Mouse (Mus musculus): ENCODE measurements around the gene Gm14412. TPM values are rescaled to one million over a fixed set of nuclear protein-coding genes. Genes with fewer than 3 reads are reported as not detected.
"Not testable (repeated sequence)": the region's sequence is repeated elsewhere in the genome, so short reads cannot be mapped to it uniquely, and the experiment has no call there.

Gene Gm14412
- polyA plus RNA-seq (2015; fragmentation: Nextera tagmentation; extraction: Ambion mirVana), result not detected in 2 replicates

DNA sequence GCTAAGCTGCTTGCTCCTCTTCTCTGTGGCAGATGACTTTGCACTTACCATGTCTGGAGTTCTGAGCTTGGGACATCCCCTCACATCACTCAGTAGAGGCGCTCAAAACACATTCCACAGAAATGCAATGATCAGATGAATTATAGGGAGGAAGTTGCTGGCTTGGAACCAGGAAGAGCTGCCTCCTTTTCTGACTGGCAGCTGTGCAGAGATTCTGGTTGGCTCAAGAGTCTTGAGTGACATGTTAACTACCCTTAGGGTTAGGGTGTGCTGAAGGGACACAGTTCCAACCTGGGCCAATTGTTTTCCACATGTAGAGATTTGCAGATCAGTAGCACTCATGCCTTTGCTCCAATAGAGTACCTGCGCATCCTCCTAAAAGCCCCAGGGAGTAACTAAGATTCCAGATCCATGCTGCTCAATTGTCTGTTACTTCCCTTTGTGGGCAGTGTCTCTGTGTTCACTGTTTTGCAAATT, at the start of gene Gm14412:
Gene Gm14412, minus strand, starts transcription at position 51 of the 477 bp plus-strand sequence.
- H3K27ac ChIP-seq (replicated peaks); H3K9ac ChIP-seq (ENCODE audit: low read length); H3K4me3 ChIP-seq (ENCODE audit: low read depth, low read length); H3K4me2 ChIP-seq (replicated peaks; ENCODE audit: low read depth); H3K4me1 ChIP-seq (replicated peaks; ENCODE audit: control insufficient read depth, insufficient read depth); H3K27me3 ChIP-seq (ENCODE audit: control insufficient read depth, insufficient read depth, low read length); H3K9me3 ChIP-seq (ENCODE audit: control insufficient read depth, low read length); DNase-seq (ENCODE audit: low spot score); ATAC-seq (ENCODE audit: low FRiP score, low TSS enrichment); H3K36me3 ChIP-seq (ENCODE audit: control insufficient read depth, insufficient read depth, low read length): not testable (repeated sequence)
- WGBS, result 83% methylated on average over 2 of the region's 2 CpGs

DNA sequence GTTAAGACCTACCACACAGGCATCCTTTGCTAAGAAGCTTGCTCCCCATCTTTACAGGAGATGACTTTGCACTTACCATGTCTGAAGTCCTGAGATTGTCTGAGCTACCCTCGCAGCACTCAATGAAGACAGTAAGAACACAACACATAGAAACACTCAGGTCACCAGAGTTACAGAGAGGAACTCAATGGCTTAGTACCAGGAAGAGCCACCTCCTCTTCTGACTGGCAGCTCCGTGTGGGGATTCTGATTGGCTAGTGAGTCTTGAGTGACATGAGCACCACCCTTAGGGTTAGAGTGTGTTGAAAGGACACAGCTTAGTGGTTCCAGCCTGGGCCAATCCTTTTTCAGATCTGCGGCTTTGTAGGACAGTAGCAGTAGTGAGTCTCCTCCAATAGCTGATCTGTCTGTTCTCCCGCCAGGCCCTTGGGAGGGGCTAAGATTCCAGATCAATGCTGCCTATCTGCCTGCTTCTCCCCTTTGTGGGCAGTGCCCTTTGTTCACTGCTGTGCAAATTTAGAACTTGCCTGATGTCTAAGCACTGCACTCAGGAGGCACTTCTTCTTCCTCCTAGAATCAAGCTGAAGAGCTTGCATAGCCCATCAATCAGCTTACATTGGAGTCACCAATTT, 5.7 kb upstream of the Gm14412 start:
- ATAC-seq (ENCODE audit: low FRiP score, low TSS enrichment); H3K9ac ChIP-seq (ENCODE audit: low read length); H3K4me2 ChIP-seq (replicated peaks; ENCODE audit: low read depth); H3K4me1 ChIP-seq (replicated peaks; ENCODE audit: control insufficient read depth, insufficient read depth); H3K27ac ChIP-seq (replicated peaks); DNase-seq (ENCODE audit: low spot score); H3K27me3 ChIP-seq (ENCODE audit: control insufficient read depth, insufficient read depth, low read length); H3K36me3 ChIP-seq (ENCODE audit: control insufficient read depth, insufficient read depth, low read length); H3K9me3 ChIP-seq (ENCODE audit: control insufficient read depth, low read length); H3K4me3 ChIP-seq (ENCODE audit: low read depth, low read length): not testable (repeated sequence)
- 74% methylated on average over 4 of the region's 4 CpGs for WGBS

DNA sequence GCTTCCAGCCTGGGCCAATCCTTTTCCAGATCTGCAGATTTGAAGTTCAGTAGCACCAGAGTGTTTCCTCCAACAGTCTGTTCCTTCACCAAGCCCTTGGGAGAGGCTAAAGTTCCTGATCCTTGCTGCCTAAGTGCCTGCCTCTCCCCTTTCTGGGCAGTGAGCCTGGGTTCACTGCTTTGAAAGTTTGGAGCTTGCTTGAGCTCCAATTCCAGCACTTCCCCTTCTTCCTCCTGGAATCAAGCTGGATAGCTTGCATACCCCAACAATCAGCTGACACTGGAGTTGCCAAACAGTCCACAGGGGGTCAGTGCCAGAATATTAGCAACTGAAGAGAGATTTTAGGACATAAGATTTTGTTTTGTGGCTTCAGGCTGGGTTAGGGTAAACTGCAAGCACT, 2.7 kb downstream of the Gm14412 start:
- not testable (repeated sequence) for H3K9ac ChIP-seq (ENCODE audit: low read length); H3K9me3 ChIP-seq (ENCODE audit: control insufficient read depth, low read length); H3K4me2 ChIP-seq (replicated peaks; ENCODE audit: low read depth); H3K4me3 ChIP-seq (ENCODE audit: low read depth, low read length); H3K36me3 ChIP-seq (ENCODE audit: control insufficient read depth, insufficient read depth, low read length); H3K4me1 ChIP-seq (replicated peaks; ENCODE audit: control insufficient read depth, insufficient read depth); H3K27me3 ChIP-seq (ENCODE audit: control insufficient read depth, insufficient read depth, low read length); DNase-seq (ENCODE audit: low spot score); ATAC-seq (ENCODE audit: low FRiP score, low TSS enrichment); H3K27ac ChIP-seq (replicated peaks)

DNA sequence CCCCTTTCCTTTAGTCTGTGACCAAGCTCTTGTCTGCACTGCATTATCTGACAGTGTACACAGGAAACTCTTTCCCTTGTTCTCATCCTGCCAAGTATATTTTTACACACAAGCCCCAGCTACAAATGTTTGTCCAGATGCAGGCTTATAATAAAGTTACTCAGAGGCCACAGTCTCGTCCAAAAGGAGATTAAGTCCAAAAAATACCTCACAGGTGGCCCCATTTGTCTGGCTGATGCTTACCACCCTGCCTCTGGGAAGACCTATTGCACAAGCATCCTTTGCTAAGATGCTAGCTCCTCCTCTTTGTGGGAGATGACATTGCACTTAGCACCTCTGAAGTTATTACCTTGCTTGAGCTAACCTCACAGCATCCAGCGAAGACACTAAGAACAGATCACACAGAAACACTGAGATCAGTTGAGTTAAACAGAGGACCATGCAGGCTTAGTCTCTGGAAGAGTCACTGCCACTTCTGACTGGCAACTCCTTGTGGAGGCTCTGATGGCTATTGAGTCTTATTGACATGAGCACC, 3.3 kb downstream of the Gm14412 start:
- not testable (repeated sequence) for H3K27me3 ChIP-seq (ENCODE audit: control insufficient read depth, insufficient read depth, low read length); DNase-seq (ENCODE audit: low spot score); H3K27ac ChIP-seq (replicated peaks); H3K9me3 ChIP-seq (ENCODE audit: control insufficient read depth, low read length); ATAC-seq (ENCODE audit: low FRiP score, low TSS enrichment); H3K4me1 ChIP-seq (replicated peaks; ENCODE audit: control insufficient read depth, insufficient read depth); H3K4me2 ChIP-seq (replicated peaks; ENCODE audit: low read depth); H3K4me3 ChIP-seq (ENCODE audit: low read depth, low read length); H3K36me3 ChIP-seq (ENCODE audit: control insufficient read depth, insufficient read depth, low read length); H3K9ac ChIP-seq (ENCODE audit: low read length)
- 40% methylated on average over 2 of the region's 2 CpGs for WGBS

DNA sequence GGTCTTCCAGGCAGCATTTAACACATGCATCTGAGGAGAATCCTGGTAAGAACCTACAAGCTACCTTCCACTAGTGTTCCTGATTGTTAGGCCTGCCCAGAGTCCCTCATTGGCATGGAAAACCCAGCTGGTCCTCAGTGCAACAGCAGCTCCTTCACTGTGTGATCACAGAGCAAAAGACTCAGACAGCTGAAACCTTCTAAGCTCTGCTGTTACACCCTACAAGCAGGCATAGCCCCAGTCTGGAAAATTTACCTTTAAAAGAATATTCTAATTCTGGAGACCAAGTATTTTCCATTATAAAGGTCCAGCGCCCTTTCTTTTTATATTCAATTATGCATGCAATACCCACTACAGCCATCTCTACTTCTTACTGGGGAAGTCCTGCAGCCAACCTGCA, 5.1 kb downstream of the Gm14412 start:
- H3K27ac ChIP-seq (replicated peaks), result no peak overlapping the region
- ATAC-seq (ENCODE audit: low FRiP score, low TSS enrichment), result no peak
- H3K27me3 ChIP-seq (ENCODE audit: control insufficient read depth, insufficient read depth, low read length), result no peaks in the 10 kb centered on the region
- no peak overlapping the region for H3K9ac ChIP-seq (ENCODE audit: low read length)
- WGBS, result 76% methylated on average over 1 of the region's 1 CpGs
- H3K9me3 ChIP-seq (ENCODE audit: control insufficient read depth, low read length), result no peaks in the 10 kb centered on the region
- no peak overlapping the region for H3K4me2 ChIP-seq (replicated peaks; ENCODE audit: low read depth)
- H3K4me1 ChIP-seq (replicated peaks; ENCODE audit: control insufficient read depth, insufficient read depth), result no peaks in the 10 kb centered on the region
- TF ChIP-seq EP300 (optimal IDR thresholded peaks at IDR 0.05) (no peak), CTCF (IDR thresholded peaks at IDR 0.05; ENCODE audit: low read depth) (no peak)
- DNase-seq (ENCODE audit: low spot score), result no peak
- no peaks in the 10 kb centered on the region for H3K36me3 ChIP-seq (ENCODE audit: control insufficient read depth, insufficient read depth, low read length)
- no peak overlapping the region for H3K4me3 ChIP-seq (ENCODE audit: low read depth, low read length)

DNA sequence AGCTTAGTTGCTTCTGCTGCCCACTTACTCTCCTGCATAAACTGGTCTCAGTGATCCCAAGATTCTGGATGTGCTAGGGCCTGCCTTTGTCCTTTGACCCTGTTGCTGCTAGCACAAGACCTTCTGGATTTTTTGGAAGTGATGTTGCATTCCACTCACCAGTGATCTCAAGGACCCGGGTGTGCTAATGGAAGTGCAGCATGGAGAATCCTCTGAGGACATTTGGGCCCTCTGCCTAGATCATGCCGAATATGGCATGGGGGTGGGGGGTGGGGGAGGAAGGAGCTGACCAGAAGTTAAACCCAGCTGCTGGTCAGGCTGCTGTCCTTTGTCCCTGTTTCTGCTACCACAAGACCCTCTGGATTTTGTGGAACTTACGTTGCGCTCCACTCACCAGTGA, 14.5 kb downstream of the Gm14412 start:
- H3K36me3 ChIP-seq (ENCODE audit: control insufficient read depth, insufficient read depth, low read length); ATAC-seq (ENCODE audit: low FRiP score, low TSS enrichment); H3K27ac ChIP-seq (replicated peaks); H3K4me2 ChIP-seq (replicated peaks; ENCODE audit: low read depth); H3K27me3 ChIP-seq (ENCODE audit: control insufficient read depth, insufficient read depth, low read length); DNase-seq (ENCODE audit: low spot score); H3K9me3 ChIP-seq (ENCODE audit: control insufficient read depth, low read length); H3K4me3 ChIP-seq (ENCODE audit: low read depth, low read length); H3K4me1 ChIP-seq (replicated peaks; ENCODE audit: control insufficient read depth, insufficient read depth); H3K9ac ChIP-seq (ENCODE audit: low read length): not testable (repeated sequence)
- 71% methylated on average over 4 of the region's 4 CpGs for WGBS

DNA sequence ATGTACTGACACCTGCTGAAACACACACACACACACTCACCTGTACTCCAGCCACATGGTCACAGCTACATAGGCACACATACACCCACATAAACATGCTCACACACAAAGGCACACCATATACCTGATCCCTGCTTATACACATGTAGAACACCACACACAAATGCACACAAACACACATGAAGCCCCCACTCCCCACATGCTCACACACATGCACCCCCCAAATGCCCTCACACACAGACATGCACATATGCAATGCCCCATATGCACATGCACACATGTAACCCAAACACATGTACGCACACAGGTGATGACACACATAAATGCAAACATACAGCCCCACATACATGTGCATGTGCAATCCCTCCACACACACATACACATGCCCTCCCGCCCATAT, 19.1 kb downstream of the Gm14412 start:
- not testable (repeated sequence) for H3K9me3 ChIP-seq (ENCODE audit: control insufficient read depth, low read length); H3K9ac ChIP-seq (ENCODE audit: low read length); H3K27ac ChIP-seq (replicated peaks); ATAC-seq (ENCODE audit: low FRiP score, low TSS enrichment); H3K4me1 ChIP-seq (replicated peaks; ENCODE audit: control insufficient read depth, insufficient read depth); H3K4me3 ChIP-seq (ENCODE audit: low read depth, low read length); DNase-seq (ENCODE audit: low spot score); H3K27me3 ChIP-seq (ENCODE audit: control insufficient read depth, insufficient read depth, low read length); H3K36me3 ChIP-seq (ENCODE audit: control insufficient read depth, insufficient read depth, low read length); H3K4me2 ChIP-seq (replicated peaks; ENCODE audit: low read depth)
- no CpG with 5 or more reads among the region's 2 CpGs for WGBS
